Mouse (Mus musculus): ENCODE data around the gene Cst6.
"Not testable (repeated sequence)": the region's sequence is repeated elsewhere in the genome, so short reads cannot be mapped to it uniquely, and the experiment has no call there.

Cst6 gene

GRCm38 (mm10) chr19:5349502-5349873, at the start of gene Cst6:
Gene Cst6, minus strand, starts transcription at chr19:5349574.
- DNase-seq: not testable (repeated sequence)

GRCm38 (mm10) chr19:5395371-5395770, 46.0 kb upstream of the Cst6 start:
- no peak for DNase-seq

DNA sequence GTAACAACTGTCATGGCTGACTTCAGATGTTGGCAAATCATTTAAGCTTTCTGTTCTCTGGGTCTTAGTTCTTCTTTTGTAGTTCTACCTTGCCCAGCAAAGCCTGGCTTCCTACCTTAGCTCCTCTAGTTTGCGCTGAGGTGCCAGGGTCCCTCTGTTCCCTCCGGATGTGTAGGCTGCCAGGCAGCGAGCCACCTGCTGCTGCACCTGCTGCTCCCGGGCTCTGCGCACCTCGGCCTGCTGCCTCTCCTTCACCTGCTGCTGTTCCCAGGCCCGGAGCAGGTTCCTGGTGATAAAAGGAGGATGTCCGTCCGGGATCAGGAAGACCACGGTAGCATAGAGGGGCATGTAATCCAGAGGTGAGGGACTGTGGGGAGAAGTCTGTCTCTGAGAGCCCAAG, 44.8 kb upstream of the Cst6 start:
- no peak for DNase-seq

DNA sequence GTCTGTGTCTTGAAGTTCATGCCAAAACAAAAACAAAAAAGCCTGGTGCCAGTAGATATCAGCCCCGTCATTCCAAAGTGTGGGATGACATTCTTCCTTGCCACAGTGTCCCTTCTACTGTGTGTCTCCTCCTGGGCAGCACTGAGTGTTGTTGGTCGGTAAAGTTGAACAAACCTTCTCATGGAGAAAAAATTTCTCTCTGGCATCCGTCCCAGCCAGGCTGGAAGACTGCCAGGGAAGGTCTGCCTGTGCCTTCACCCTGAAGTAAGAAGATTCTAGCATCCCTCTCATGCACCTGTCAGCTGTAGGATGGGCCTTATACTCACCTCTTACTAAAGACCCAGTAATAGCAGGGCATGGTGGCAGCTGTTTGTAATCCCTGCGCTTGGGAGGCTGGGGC, 43.5 kb upstream of the Cst6 start:
- peak; percentile 77 to 80 for DNase-seq

DNA sequence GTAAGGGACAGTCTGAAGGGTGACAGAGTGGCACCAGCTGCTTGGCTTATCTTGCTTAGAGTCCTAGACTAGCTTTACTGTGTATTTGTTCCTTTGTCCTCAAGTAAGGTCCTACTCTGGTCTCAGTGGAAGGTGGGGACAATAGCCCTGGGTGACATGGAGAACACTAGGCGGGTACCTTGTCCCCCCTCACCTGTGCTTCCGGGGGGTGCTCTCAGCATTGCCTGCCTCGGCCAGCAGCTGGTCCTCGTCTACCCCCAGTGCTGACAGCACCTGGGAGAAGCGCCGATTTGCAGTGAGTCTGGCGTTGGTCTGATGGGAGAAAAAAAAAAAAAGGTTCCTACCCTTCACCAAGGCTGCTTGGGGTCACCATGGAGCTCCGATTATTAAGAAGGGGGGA, 41.0 kb upstream of the Cst6 start:
- DNase-seq: no peak

DNA sequence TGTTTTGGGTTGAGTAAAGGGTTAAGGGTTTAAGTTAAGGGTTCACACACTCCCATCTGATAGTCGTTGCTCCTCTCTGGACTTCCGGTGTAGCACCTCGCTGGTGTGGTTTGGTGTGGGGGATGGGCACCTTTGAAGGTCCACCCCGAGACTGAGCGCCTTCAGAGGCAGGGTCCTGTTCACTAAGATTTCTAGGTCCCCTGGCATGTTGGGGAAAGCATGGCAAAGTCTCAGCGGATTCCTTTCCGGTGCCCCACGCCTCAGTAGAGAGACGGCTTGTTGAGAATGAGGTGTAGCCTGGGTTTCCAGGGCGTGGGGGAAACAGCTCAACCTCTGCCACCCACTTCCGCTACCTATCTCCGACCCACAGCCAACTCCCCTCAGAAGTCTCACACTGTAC, 40.3 kb upstream of the Cst6 start:
- DNase-seq: peak; percentile 54 to 73

- DNase-seq: peak; percentile 96 to 98
Measured at GRCm38 (mm10) chr19:5388588-5389242, 39.3 kb upstream of the Cst6 start, which contains the start of gene Sart1. Gene Sart1, minus strand, starts transcription at chr19:5388703.

GRCm38 (mm10) chr19:5388011-5388441, 38.7 kb upstream of the Cst6 start:
- DNase-seq: peak; percentile 61 to 68

- DNase-seq: no peak
Measured at GRCm38 (mm10) chr19:5384715-5385114, 35.3 kb upstream of the Cst6 start.

DNA sequence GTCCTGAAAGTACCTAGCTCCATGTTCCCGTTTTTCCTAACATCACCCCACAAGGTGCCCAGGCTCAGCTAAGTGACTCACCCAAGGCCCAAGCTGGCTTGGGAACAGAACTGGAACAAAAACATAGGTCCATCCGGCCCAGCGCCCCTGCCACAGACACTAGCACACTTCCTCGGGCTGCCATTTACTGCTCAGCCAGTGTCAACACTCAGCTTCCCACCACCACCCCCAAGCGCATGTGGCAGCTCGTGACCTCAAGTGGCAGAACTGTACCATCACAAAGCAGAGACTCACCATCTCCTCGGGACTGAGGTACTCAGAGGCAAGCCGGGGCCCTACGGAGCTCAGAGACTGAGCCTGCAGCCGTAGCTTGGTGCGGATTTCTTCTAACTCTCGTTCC, 34.0 kb upstream of the Cst6 start:
- no peak for DNase-seq

DNA sequence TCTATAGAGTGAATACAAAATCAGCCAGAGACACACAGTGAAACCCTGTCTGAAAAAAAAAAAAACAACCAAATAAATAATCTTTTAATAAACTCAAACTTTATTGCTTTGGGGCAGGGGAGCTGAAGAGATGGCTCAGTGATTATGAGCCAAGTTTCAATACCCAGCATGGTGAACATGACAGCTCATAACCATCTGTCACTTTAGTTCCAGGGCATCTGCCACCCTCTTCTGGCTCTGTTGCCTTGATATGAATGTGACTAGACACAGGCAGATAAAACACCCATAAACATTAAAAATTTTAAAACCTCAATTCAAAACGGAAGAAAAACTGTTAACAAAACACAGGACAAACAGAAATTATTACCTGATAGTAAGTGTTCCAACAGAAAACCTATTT, 28.1 kb upstream of the Cst6 start:
- DNase-seq: no peak

DNA sequence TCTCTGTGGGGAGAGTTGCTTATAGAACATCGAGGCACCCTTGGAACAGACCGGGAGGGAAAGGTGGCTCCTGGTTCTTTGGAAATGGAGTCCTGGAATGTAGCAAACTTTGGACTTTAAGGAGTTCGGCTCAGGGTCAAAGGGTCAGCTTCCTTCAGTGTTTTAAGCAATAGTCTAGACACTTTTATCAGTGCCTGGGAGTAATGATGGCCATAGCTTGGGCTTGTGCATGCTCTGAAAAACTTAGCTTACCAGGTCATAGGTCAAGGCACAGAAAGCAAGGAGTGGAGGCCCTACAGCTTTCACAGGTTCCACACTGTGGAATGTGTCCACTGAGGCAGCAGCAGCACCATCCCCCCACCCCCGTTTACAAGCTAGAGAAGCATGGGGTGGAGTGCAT, 25.4 kb upstream of the Cst6 start:
- no peak for DNase-seq

DNA sequence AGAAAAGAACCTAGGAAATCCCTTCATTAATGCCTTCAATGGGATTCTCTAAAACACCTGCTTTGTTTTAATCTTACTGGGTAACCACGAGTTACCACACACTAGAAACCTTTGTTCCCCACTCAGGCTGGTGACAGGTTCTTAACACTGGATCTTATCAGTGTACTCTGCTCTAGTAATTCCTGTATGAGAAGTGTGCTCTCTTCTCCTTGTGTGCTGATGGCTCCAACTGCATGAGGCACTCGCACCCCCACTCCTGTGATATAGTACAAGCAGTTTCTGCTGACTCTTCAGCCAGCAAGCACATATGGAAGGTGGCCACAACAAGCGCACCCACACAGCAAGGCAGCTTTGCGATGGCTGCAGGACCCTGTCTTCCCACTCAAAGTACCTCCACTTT, 24.8 kb upstream of the Cst6 start:
- DNase-seq: no peak

GRCm38 (mm10) chr19:5372724-5373123, 23.4 kb upstream of the Cst6 start:
- no peak for DNase-seq

- peak in 1 of 2 experiments; percentile 37 for DNase-seq
Measured at GRCm38 (mm10) chr19:5370932-5371331, 21.6 kb upstream of the Cst6 start.

DNA sequence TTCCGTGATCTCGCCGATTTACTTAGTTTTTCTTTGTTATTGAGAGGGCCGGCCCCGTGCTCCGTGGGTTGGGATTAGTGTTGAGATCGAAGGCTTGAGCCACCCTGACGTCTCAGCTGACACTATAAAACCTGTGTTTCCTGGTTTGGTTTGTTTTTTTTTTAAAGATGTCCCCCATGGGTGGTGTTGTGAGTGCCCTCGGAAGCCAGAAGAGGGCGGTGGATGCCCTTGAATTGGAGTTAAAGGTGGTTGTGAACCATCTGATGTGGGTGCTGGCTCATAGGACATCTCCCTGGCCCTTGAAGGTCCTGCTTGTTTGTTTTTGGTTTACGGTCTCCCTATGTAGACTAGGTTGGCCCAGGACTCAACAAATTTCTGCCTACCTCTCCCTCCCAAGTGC, 18.1 kb upstream of the Cst6 start:
- DNase-seq: peak in 1 of 2 experiments; percentile 38

DNA sequence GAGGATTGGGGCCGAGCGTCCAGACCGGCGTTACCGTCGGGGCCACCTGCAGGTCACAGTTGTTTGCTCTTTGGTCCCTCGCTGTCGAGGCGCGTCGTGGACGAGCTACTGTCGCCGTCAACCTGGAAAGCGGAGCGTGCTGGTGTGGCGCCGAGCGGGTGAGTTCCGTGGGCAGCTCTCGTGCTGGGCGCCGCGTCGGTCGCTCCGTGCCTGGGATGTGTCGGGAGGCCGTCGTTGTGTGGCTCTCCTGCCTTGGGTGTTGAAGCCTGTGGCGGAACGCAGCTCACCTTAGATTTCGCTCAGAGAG, 17.6 kb upstream of the Cst6 start, which contains the start of gene Banf1:
Gene Banf1, minus strand, starts transcription at position 116 of the 307 bp plus-strand sequence.
- DNase-seq: no peak

- peak; percentile 97 to 98 for DNase-seq
Measured at GRCm38 (mm10) chr19:5366175-5367052, 17.0 kb upstream of the Cst6 start, which contains the start of gene Eif1ad. Gene Eif1ad, plus strand, starts transcription at chr19:5366741.

DNA sequence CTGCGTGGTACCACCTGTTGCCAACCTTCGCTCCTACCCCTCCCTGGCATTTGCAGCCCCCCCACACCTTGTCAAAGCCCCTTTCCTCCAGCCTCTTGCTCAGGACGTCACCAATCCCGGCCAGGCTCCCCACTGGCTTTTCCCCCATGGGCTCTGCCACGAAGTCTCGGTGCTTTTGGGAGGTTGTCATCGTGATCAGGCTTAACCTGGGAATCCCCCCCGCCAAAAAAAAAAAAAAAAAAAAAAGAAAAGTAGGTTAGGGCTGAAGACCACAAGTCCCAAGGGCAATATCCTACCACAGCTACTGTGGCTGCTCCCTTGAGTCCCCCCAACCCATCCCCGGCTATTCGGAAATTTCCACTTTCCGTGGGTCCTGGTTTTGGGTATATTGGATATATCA, 16.4 kb upstream of the Cst6 start:
- no peak for DNase-seq

DNA sequence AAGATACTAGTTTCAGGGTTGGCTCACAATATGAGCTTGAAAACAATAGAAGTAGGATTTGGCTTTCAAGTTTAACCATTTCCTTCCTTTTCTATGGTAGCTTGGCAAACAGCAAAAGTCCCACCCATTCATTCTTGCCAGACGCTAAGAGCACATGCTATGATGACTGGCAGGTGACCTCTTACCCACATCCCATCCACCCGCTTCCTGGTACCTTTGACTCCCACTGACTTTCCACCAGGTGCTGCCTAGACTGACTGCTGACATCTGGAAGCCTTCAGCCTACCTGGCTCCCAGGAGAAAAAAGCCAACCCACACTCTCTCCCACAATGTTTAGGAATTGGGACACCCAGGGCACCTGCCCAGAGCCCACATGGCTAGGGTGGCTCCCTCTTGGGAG, 14.8 kb upstream of the Cst6 start:
- DNase-seq: no peak

DNA sequence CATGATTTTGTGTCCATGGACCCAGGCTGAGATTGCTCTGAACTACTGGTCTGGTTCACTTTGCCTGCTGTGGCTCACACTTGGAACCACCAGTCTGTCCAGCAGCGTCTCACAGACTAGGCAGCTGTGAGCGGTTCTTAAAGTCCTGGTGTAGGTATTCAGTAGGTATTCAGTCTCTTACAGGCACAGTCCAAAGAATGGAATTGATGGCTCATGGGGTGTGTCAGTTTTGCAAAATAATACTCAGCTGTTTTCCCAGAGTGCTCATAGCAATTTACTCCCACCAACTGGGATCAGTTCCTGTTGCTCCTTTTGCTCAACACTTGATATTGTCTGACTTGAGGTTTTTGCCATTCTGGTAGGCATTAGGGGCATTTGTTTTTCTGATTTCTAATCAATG, 12.8 kb upstream of the Cst6 start:
- no peak for DNase-seq

GRCm38 (mm10) chr19:5356080-5356479, 6.7 kb upstream of the Cst6 start:
- DNase-seq: no peak

DNA sequence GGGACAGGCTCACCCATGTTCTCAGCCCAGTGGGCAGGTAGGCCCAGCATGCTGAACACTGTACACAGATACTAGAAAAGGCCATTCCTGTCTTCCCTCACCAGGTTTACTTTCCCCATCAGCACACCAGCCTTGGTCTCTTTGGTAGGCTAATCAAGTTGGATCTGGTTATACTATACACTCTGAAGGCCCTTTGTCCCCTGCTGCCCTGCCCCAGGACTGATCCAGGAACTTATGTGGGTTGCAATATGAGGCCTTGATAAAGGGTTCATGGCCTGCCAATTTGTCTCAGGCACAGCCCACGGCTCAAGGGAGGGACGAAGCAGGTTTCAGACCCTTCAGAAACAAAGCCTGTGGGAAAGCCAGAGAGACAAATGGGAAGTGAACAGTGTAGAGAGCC, 4.2 kb upstream of the Cst6 start:
- no peak for DNase-seq

Measured in kidney, postnatal 4 days (tissue).